Mouse (Mus musculus) cortical plate, adult 2 months (tissue): ENCODE data around the gene 4933415F23Rik. TPM values are rescaled to one million over a fixed set of nuclear protein-coding genes. Genes with fewer than 3 reads are reported as not detected.
"Not testable (repeated sequence)": the region's sequence is repeated elsewhere in the genome, so short reads cannot be mapped to it uniquely, and the experiment has no call there.

ENCODE experiments used
- H3K27ac ChIP-seq: fragments of 200-500 bp; 2 replicates; pipeline ENCODE4 v1.5.1; 2012; ENCODE audit warnings: low read length, control low read depth, inconsistent platforms; ENCODE audit not compliant: insufficient read depth
- H3K4me1 ChIP-seq: fragments of 200-500 bp; 2 replicates; pipeline ENCODE4 v1.6.1; 2011; ENCODE audit warnings: low read length; ENCODE audit not compliant: control insufficient read depth, insufficient read depth
- H3K4me3 ChIP-seq: fragments of 200-500 bp; 2 replicates; pipeline ENCODE4 v1.5.1; 2011; ENCODE audit warnings: mild to moderate bottlenecking, low read length, control low read depth; ENCODE audit not compliant: insufficient read depth
- CTCF ChIP-seq: fragments of 200-500 bp; IDR thresholded peaks from 2 replicates; pipeline ENCODE4 v1.5.1; 2011; ENCODE audit warnings: mild to moderate bottlenecking, control low read depth, low read length; ENCODE audit not compliant: insufficient read depth; ENCODE audit errors: extremely low read depth
- POLR2A ChIP-seq: fragments of 200-500 bp; IDR thresholded peaks from 2 replicates; pipeline ENCODE4 v1.6.1; 2011; ENCODE audit warnings: mild to moderate bottlenecking, low read length, control low read depth; ENCODE audit not compliant: insufficient read depth; ENCODE audit errors: extremely low read depth
- polyA plus RNA-seq: library from polyadenylated mRNA; depleted of rRNA; stranded (reverse); fragments of >200 nt; gene quantifications from 2 replicates; pipeline ENCODE4 v1.2.3, GENCODE M21; 2012; rRNA removed

4933415F23Rik gene
- polyA plus RNA-seq = 0.06 TPM in 1 of 2 replicates, not detected in the other

DNA sequence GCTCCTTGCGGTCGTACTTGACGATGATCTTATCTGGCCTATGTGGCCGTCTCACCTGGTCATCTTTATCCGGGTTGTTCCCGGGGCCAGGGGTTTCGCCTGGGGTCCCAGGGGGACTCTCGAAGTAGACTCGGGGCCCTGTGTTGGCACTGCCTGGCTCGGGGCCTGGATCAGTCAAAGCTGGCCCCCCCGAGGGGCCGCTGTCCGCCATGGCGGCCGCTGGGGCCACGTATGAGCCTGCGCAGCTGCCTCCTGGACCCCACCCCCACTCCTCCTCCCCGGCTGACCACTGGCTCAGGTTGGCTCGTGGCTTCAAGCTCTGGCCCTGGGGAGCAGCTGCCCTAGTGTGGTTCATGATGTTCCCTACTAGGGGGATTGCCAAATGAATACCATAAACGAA is at the start of gene 4933415F23Rik:
4933415F23Rik (minus strand) TSS at position 233 of the 400 bp plus-strand sequence.
- Histone ChIP-seq H3K27ac (peak within 1 kb of the TSS; percentile 29; the same call in 1 of the 2 replicates), H3K4me1 (no peaks in the 10 kb centered on the region), H3K4me3 (no peak within 1 kb of the TSS)
- TF ChIP-seq CTCF (no peak), POLR2A (no peak)

DNA sequence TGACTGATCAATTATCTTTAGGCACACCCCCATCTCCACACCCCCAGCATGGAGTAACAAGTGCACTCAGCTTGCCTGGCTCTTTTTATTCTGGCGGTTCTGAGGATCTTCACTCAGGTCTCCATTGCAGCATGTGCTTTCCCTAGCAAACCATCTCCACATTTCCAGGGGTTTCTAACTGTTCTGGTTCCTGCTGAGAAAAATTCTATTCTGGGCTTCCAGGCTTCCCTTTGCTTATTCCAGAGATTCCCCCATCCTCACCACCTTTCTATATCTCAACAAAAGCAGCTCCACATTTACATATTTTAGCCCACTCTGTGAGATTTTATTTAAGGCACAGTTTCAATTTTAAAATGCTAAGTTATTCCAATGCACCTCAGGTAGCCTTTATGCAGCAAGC is 49.7 kb upstream of the 4933415F23Rik start:
- H3K4me1 ChIP-seq = no peaks in the 10 kb centered on the region
- TF ChIP-seq CTCF = no peak
- no peak for TF ChIP-seq POLR2A
- no peak overlapping the region for H3K27ac ChIP-seq
- H3K4me3 ChIP-seq = no peak overlapping the region

DNA sequence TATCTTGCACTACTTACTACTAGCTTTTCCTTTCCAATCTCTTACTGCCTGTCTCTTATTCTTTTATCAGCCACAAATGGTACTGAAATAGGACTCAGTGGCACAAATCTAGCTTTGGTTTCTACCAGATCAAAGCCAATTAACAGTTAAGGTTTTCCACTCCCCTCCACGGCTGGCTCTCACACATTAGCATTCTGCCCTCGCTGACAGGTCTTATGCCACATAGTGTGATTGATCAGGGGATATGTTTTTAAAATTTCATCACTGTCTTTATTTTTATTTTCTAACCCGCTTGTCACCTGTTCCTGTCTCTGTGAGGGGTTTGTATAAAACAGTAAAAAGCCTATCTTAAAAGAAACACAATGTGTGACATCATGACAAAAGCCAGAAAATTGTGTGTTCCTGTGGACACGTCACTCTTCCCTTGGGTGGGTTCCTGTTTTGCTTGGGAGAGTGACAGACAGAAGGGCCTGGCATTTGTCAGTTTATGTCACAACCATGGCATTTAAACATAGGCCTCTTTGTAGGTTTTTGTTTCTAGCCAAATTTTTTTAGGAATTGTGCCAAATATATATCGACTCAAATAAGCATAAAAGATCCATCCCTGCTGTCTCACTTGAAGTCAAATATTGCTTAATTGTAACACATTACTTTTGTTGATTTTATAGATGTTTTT is 44.3 kb upstream of the 4933415F23Rik start:
- no peaks in the 10 kb centered on the region for H3K4me1 ChIP-seq
- TF ChIP-seq POLR2A (no peak), CTCF (no peak)
- no peak overlapping the region for H3K4me3 ChIP-seq
- H3K27ac ChIP-seq = no peak overlapping the region

DNA sequence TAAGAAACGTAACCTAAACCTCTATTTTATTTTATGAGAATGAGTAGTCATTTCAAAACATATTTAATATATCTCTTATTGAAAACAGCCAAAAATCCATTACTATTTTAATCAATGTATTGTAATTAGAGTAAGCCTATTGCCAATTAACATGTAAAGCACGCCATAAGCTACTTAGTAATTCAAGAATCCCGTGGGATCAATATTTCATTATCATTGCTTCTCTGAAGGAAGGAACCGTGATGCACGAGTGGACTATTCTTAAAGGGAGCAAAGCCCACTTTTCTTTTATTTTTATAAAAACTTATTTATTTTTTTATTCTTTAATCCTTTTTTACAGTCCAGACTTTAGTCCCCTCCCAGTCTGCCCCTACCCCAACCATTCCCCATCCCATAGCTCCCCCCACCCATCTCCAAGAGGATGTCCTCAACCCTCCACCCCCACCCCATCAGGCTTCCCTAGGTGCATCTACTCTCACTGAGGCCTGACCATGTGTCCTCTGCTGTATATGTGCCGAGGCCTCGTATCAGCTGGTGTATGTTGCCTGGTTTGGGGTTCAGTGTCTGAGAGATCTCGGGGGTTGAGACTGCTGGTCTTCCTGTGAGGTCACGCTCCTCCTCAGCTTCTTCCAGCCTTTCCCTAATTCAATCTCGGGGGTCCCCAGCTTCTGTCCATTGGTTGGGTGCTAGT is 39.2 kb upstream of the 4933415F23Rik start:
- H3K27ac ChIP-seq = no peak overlapping the region
- H3K4me3 ChIP-seq = no peak overlapping the region
- TF ChIP-seq POLR2A (no peak), CTCF (no peak)
- H3K4me1 ChIP-seq = no peaks in the 10 kb centered on the region

DNA sequence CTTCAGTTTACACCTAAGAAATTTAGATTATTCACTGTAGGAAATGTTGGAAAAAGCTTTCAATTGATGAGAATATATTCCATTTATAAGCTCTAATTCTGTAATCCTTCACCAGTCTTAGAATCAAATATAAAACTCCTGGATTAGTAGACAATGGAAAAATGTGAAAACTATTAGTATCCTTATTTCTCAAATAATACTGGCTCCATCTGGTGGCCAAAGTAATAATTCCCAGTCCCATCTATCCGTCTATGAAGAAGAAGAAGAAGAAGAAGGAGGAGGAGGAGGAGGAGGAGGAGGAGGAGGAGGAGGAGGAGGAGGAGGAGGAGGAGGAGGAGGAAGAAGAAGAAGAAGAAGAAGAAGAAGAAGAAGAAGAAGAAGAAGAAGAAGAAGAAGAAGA is 38.5 kb upstream of the 4933415F23Rik start:
- H3K27ac ChIP-seq, H3K4me3 ChIP-seq: not testable (repeated sequence)

DNA sequence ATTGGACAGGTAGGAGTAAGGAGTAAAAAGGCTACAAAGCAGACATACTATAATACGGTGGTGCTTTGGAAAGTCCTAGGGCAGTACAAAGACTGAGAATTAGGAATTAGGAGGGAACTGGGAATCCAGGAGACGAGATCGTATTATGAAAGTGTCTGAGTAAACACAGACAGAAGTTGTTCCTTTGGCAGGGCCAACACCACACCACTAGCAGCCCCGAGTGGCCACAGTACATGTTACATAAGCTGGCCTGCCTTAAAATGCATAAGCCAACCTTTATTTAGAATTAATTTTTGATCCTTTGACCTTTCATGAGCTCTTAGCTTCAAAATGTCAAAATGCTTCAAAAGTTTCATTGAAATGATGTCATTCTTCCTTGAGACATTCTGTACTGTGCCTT is 18.8 kb upstream of the 4933415F23Rik start:
- peaks cover 2% of the 10 kb centered on the region for H3K4me1 ChIP-seq
- no peak overlapping the region for H3K4me3 ChIP-seq
- no peak overlapping the region for H3K27ac ChIP-seq
- no peak for TF ChIP-seq CTCF
- TF ChIP-seq POLR2A = no peak

More for the DNA sequence above, 38.5 kb upstream of the 4933415F23Rik start:
- H3K4me1 ChIP-seq = not testable (repeated sequence)

DNA sequence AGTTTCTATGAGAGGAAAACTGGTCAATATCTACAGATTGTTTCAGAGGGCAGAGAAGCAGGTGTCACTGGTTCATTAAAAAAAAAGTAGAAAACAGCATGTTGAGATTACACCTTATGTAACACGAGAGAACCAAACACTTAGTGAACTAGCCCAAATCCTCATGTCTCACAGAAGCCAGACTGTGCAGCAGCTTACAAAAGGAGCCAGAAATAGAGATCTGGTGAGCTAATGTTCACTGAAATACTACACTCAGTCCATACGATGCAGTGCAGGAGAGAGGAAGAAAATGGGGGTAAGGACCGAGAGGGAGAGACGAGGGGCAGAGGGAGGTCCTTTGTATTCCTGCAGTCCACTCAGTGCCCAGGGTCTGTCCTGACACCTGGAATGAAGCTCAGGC is 17.4 kb upstream of the 4933415F23Rik start:
- H3K4me3 ChIP-seq = no peak overlapping the region
- H3K27ac ChIP-seq = no peak overlapping the region
- no peak for TF ChIP-seq CTCF
- no peak for TF ChIP-seq POLR2A
- H3K4me1 ChIP-seq = peaks cover 2% of the 10 kb centered on the region

DNA sequence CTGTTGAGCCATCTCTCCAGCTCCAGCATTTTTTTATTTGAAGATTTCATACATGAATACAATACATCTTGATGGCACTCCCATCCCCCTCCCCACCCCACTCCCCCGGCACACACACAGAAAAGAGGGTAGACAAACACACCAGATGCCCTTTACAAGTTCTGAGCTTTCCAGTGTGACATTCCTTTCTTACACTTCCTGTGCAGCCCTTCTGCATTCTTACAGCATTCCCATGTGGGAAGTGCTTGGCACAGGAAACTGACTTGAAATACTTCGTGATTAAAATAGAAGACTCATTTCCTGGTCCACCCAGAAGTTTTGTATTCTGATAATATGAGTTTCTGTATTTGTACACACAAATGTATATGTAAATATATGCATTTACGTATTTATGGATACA is 15.4 kb upstream of the 4933415F23Rik start:
- H3K4me3 ChIP-seq = no peak overlapping the region
- H3K4me1 ChIP-seq = peaks cover 2% of the 10 kb centered on the region
- H3K27ac ChIP-seq = no peak overlapping the region
- TF ChIP-seq POLR2A (no peak), CTCF (no peak)

DNA sequence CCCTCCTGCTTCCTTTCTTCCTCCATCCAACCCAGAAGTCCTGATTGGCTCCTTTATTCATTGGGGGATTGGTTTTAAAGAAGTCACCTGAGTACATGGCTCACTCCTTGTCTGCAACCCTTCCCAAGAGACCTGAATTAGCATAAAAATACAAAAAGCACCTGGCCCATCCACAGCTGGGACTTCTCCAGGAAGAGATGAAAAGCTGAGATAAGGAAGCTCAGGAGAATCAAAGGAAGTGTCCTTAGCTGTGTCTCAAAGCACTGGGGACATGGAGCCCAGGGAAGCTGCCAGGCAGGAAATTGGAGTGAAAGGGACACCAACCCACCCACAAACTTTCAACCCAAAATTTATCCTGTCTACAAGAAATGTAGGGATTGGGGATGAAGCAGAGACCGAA is 7.1 kb upstream of the 4933415F23Rik start:
- H3K4me3 ChIP-seq = no peak overlapping the region
- TF ChIP-seq POLR2A = no peak
- TF ChIP-seq CTCF = no peak

DNA sequence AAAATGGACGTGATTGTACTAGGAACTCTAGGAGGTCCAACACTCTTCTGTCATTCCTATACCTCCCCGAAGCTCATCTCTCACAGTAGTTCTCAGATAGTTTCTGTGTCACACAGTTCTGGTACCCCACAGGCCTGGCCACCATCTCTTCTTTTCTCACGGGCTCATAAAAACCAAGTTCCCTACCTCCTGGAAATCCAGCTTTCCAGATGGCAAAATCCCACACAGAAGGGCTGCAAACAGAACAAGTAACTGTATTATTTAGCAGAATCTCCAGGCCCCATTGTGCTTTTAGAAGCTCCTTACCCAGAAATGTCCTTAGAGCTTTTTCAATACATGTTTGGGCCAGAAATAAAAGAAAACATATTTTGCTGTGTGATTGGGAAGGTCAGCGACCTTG is 828 bp upstream of the 4933415F23Rik start:
- TF ChIP-seq POLR2A (no peak), CTCF (no peak)
- peak overlapping the region; percentile 29; the same call in 1 of the 2 replicates for H3K27ac ChIP-seq
- H3K4me1 ChIP-seq = no peaks in the 10 kb centered on the region
- H3K4me3 ChIP-seq = no peak overlapping the region

More for the DNA sequence above, 7.1 kb upstream of the 4933415F23Rik start:
- H3K4me1 ChIP-seq = no peaks in the 10 kb centered on the region
- H3K27ac ChIP-seq = no peak overlapping the region
